Mouse (Mus musculus): ENCODE data around the gene Wfdc12.

Gene Wfdc12

DNA sequence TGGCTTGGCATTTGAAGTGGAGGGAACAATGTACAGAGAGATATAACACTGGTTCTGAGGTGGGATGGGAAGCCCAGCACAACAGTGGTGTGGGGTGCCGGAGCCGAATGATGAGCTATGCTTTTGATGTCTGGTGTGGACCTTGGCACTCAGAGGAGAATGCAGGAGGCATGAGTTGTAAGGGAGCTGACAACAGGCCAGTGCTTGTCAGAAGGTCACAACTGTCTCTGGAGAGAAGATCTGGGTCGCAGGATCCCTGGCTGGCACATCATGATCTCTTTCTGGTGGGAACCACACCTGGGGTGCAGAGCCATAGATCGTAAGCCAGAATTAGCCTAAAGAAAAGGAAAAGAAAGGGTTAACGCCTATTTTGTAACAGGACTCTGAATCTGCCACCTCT, 12.6 kb downstream of the Wfdc12 start:
- no peak for ATAC-seq (ENCODE audit: low TSS enrichment)

DNA sequence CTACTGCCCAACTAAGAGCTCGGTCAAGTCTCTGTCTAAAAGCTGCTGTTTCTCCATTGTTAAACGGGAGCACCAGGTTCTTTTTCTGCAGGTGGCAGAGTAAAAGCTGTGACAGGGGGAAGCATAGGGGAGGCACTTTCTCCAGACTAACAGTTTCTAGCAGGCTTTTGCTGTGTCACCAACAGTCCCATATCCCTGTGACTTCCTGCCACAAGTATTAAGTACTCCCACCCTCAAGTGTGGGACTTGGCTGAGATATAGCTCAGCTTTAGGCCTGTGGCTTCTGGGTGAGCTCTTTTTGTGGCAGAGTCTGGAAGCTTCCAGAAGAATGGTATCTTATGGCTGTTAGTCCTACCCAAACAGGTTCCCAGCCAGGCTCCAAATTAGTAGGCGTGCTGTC, 14.6 kb downstream of the Wfdc12 start:
- peak; percentile 32; the same call in 1 of the 2 replicates for ATAC-seq (ENCODE audit: low TSS enrichment)

DNA sequence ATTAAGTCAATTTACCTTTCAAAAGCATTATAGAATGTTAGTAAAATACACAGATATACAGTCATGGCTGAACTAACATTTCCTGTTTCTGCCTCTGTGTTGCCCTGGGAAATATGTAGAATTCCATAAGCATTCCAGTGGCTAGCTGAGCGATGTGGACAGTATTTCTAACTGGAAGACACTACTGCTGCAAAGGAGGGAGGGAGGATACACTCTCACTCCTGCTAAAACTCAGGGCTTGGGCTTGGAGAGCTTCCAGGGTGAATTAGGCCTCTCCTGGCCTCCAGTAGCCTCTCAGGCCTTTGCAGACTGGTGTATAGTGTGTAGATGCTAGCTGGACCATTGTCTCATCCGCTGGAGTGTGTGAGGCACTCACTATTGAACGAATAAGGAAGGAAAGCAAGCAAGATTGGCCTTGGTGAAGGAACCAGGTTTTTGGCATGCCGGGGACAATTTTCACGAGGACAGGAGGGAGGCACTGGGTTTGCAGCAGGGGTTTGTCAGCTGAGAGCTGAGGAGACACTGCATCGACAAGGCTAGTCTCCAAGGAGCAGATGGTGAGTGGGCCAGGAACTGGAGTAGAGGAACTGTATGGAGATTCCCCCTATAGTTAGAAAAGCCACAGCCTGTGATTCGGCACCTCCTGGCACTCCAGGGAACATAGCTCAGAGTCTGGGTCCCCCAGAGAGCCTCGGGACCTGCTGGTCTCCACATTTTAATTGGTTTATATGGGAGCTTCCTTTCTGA, 15.6 kb downstream of the Wfdc12 start:
- peak; percentile 78 for ATAC-seq (ENCODE audit: low TSS enrichment)

DNA sequence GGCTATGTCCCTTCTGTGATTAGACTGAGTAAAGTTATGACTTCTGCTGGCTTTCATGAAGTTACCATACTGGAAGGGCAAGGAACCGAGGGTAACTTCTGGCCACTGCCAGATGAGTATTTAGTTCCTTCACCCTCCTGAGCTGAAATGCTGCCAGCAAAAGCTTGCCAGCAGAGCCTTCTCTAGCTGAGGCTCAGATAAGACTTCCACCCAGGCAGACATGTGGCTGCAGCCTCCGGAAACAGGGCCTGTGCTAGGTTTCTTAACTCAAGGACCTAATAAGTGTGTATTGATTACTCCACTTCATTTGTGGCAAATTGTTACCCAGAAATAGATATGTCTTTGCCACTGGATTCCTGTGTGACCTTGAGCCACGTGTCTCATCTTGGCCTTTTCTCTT, 17.0 kb downstream of the Wfdc12 start:
- ATAC-seq (ENCODE audit: low TSS enrichment), result no peak

DNA sequence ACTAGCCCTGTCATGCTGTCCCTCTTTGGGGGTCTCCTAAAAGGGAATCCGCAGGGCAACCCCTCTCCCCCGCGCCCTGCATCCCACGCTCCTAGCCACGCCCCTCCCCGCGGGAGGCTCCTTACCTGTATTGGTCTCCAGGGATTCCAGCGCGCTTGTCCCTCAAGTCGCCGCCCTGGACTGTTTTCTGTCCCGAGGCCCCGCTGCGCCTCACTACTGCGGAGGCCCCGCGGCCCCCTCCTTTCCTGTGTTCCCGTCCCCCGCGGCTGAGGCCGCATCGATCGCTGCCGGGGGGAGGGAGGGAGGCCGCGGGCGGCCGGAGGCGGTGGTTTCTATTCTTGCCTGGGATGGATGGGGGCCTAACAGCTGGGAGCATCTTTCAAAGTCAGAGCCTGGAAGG, 19.5 kb downstream of the Wfdc12 start, which contains the start of gene Kcns1:
Kcns1 (minus strand) TSS at position 212 of the 400 bp plus-strand sequence.
- ATAC-seq (ENCODE audit: low TSS enrichment), result peak; percentile 6; the same call in 1 of the 2 replicates

DNA sequence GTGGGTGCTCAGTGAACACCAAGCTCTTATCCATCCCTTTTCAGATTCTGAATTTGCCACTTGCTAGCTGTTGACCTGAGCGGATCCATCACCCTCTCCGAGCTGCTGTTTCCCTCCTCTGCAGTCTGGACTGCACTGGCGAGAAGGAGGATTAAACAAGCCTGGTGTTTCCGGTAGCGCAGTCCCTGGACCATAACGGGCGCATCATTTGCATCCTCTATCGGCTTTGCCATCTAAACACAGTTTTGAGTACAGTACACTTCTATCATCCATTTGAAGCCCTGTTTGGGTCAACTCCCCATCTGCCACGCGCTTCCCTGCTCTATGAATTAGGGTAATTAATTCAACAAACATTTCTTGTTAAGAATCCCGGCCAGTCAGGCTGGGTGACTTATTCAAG, 20.1 kb downstream of the Wfdc12 start:
- peak; percentile 29; the same call in 1 of the 2 replicates for ATAC-seq (ENCODE audit: low TSS enrichment)

DNA sequence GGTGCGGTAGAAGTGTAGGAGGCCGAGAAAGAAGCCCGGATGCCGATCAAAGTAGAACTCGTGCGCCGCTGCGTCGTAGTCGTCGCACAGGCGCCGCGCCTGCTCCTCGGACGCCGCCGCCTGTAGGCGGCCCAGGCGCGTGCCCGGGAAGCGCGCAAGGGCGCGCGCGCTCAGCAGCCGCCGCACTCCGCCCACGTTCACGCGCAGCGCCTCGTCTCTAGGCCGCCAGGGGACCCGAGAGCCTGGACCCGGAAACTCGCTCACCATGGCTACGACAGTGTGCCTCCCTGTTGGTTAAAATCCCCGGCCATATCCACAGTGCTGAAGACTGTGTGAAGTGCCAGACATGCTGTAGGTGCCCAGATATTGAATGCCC, 21.8 kb downstream of the Wfdc12 start:
- peak; percentile 20 for ATAC-seq (ENCODE audit: low TSS enrichment)

DNA sequence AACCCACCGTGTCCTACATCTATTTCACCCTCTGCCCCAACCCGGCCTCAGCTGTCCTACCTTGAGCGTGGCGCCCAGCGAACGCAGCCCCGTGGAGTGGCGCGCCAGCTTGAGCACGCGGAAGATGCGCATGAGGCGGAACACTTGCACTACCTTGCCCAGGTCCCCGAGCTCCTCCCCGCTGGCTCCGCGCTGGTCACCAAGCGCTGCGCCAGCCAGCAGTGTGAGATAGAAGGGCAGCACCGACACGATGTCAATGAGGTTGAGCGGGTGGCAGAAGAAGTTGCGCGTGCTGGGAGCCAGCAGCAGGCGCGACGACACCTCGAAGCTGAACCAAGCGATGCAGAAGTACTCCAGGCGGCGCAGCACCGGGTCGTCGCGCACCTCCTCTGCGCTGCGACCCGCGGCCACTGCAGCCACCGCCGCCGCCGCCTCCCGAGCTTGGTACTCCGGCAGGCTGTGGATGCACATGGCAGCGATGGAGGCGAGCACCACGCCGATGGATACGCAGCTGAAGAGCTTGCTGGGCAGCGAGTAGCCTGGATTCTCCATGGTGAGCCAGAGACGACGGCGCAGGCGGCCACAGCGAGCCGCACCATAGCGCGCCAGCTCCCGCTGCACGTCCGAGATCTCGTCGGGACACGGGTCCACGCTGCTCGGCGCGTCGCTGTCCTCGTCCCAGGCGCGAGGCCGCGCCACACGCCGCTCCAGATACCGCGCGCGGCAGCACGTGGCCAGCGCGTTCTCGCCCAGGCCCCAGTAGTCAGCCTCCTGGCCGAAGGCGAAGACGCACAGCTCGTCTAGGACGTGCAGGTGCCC, 22.4 kb downstream of the Wfdc12 start:
- peak; percentile 34 for ATAC-seq (ENCODE audit: low TSS enrichment)

DNA sequence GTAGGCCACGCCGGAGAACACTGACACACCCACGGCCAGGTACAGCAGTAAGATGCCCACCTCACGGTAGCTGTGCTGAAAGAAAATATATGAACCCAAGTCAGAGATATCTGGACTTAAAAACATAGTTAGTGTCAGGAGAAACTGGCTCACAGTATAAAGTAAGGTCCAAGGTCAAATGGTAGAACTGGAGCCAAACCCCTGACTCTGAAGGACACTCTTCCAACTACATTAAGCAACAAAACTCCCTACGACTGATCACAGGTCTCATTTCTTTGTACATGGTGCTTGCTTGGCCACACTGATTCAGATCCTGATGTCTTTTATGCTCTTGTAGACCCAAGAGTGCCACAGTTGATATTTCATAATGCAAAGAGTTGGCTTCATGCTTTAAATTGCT, 25.5 kb downstream of the Wfdc12 start:
- ATAC-seq (ENCODE audit: low TSS enrichment), result no peak

DNA sequence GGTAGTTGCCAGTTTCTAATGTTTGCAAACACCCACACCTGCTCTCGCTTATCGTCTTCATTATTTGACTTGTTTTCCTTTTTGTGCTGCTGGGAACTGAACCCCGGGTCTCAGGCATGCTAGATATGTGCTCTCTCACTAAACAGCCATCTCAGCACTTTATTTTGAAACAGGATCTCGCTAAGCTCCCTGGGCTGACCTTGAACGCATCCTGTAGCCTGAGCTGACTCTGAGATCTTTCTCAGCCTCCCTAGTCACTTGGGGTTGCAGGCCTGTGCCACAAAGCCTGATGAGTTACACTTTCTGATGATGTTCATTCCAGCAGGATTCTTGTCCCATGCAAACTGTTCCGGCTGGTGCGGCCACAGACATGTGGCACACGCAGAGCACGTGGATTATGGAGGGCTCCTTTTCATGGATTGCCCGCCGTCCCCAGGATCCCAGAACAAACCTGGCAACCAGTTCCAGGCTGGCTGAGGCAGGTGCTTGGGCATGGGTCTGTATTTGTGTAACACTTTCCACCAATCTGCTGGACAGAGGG, 28.8 kb downstream of the Wfdc12 start:
- no peak for ATAC-seq (ENCODE audit: low TSS enrichment)

DNA sequence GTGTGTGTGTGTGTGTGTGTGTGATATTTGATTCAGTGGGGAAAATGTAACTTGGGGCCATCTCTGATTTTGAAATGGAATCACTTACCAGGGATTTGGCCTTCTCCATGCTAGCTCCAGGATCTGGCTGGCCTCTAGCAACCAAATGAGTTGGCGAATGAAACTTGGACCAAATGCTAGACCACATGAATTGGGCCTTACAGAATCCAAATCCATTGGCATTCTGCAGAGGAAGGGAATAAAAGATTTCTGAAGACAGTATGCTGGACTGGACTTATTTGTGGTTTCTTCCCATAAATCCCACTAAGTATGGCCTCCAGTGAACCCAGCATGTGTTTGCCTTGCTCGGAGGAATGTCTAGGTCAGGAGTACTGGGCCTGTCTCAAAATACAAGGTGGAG, 31.6 kb downstream of the Wfdc12 start:
- ATAC-seq (ENCODE audit: low TSS enrichment), result no peak

DNA sequence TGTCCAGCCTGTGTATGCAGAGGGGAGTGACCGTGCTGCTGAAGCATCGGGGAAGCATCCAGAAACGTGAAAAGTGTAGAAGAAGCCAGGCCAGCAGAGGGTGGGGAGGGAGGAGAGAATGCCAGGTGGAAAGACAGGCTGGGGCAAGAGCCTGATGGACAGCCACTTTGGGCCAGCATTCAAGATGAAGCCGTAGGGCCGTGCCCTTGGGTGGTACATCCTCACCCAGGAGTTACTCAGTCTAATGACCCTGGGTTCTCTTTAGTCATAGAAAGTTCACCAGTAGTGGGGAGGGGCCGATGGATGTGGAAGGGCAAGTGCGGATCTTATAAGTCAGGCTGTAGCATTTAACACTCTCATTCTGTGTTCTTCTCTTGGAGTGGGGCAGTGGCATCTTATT, 34.2 kb downstream of the Wfdc12 start:
- no peak for ATAC-seq (ENCODE audit: low TSS enrichment)

DNA sequence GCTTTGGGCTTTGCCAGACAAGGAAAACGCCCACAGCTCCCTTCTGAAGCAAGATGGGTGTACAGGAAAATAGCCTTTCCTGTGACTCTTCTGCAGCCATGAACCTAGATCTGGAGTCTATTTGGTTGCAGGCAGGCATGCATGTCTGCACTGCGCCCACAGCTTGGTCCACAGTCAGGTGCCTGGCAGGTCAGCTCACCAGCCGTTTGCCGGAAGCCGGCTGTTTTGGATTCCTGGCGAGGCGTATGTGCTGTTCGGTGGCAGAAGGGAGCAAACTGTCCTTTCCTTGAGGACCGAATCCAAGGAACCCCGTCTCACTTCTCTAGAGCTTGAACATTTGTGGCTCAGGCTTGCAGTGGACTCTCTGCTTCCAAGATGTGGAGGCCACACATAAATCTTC, 36.4 kb downstream of the Wfdc12 start:
- ATAC-seq (ENCODE audit: low TSS enrichment), result no peak

DNA sequence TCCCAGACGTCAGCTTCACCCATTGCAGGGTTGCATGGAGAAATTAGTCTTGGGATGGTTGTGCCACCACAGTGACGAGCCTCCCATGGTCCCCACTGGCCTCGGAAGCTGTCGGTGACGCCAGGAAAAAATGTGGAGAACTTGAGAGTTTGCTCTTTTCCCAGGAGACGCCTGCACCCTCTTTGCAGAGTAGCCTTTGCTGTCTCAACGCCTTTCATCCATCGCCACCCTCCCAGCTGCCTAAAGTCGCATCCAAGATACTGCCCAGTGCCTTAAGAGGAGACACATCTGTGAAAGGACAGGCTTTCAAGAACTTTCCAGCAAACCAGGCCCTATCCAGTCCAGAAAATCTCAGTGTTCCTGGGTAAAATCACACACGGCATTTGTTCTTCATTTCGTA, 38.1 kb downstream of the Wfdc12 start:
- no peak for ATAC-seq (ENCODE audit: low TSS enrichment)

DNA sequence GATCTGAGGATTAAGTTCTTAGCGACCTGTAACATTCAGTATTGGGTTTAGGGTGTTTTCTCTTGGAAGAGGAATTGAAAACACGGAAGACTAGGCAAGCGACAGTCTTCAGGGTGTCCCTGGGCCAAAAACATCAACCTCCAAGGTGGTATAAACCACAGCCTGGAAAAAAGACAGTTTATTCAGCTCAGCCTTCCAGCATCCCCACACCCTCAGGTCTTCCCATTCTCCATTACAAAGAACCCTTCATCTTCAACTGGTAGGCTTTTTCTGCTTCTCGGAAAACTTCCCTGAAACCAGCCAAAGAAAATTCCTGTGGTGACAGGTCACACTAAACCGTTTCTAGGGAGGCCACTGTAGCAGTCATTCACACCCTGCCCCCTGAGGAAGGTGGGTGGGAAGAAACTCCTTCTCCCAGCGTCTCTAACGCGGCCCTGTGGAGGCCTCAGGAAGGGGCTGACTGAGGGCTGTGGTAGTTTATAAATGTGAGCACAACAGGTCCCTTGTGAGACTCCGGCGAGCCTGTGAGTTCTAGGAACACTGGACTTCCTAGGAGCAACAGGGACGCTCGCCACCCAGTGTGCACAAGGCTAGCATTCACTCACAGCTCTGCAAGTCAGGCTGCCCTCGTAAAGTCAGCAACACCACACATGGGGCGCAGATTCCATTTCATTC, 40.2 kb downstream of the Wfdc12 start:
- no peak for ATAC-seq (ENCODE audit: low TSS enrichment)

DNA sequence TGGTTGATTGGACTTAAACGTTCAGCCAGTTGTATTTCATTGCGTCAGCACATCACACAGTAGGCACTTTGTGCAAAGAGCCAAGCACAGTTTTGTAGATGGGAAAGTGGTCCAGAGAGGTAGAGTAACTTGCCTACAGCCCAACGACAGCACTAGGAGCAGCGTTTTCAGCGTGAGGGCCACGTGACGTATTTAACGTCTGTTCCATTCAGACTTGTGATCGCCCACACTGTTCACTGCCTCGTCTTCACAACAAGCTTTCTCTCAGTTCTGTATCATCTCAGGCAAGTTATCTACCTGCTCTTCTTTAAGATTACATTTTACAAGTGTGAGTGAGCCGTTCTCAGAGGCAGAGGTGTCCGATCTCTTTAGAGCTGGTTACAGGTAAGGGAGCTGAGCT, 43.9 kb downstream of the Wfdc12 start:
- 0 out of 2 replicates have a peak, but pooled peaks have one; percentile 21 for ATAC-seq (ENCODE audit: low TSS enrichment)

DNA sequence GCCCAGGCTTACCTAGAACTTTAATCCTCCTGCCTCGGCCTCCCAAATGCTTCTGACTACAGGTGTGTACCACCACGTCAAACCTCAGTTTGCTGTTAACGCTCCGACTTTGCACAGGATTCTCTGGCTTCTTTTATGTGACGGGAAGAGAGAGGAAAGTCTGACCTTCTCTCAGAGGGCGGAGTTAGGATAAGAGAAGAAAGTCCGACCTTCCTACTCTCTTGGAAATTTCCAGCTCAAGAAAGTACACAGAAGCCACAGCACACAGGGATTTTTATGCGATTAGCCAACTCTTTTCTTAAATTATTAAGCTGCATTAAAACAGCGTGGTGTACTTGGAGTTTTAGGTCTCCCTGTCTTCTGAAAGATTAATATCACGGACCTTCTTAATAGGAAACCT, 45.9 kb downstream of the Wfdc12 start:
- ATAC-seq (ENCODE audit: low TSS enrichment), result no peak

DNA sequence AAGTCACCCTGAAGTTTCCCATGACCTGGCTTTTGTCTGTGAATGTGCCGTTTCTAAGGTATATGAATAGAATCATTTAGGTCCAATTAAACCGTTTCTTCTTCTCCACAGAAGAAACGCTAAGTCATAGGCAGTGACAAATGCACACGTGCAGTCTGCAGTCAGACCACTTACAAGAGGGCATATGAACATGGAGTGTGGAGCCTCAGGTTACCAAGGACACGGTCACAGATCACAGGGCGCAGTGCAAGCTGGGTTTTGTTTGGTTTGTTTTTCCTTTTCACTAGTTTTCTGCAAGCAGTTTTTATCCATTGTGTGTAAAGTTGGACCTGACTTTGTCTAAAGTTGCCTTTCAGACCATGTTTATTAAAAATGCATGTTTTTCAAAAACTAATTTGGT, 46.4 kb downstream of the Wfdc12 start:
- ATAC-seq (ENCODE audit: low TSS enrichment), result no peak

DNA sequence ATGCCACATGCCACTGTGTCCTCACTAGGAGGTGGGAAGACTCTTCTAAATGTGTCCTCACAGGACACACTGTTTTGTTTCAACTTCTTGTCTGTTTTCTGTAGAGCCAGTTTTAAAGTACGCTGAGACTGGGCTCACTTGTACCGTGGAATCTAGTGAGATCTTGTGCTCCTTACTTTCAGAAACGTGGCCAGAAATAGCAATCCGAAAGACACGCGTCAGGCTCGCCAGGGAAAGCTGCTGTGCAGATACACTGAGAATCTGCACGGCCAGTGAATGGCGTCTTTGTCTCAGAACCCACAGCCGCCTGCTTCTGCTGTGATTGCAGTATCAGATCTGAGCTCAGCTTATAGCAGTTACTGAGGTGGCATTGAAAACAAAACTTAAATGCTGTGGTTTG, 48.4 kb downstream of the Wfdc12 start:
- peak; percentile 64 for ATAC-seq (ENCODE audit: low TSS enrichment)
